Mouse (Mus musculus): ENCODE results near the gene Ranbp10.

DNA sequence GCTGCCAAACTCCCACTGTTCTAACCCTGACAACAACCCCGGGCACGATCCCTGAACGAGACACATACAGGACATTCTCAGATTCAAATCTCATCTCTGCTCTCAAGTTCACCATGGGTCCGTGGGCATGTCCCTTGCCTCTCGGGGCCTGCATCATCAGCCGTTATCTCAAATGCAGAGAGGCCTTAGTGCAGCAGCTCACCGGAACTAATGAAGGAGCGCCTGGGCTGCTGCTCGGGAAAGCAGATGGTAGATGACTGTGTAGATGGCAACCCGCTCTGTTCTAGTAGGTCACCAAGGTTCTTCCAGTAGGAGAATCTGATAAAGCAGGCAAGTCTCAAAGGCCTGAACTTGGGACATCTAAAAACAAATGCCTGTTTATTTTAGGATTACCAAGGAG, 16.1 kb downstream of the Ranbp10 start:
- TF ChIP-seq CTCF (IDR thresholded peaks at IDR 0.05; ENCODE audit: control insufficient read depth, insufficient read depth, insufficient read length) (no peak), USF1 (IDR thresholded peaks at IDR 0.05; ENCODE audit: low read depth) (no peak), CEBPB (IDR thresholded peaks at IDR 0.05; ENCODE audit: low read depth) (no peak), MYOG (IDR thresholded peaks at IDR 0.05; ENCODE audit: control insufficient read depth, extremely low read depth, insufficient read length) (no peak), MAX (IDR thresholded peaks at IDR 0.05) (no peak)
